Mouse (Mus musculus) intestine, postnatal 0 days (tissue): ENCODE data around the gene H13. TPM values are rescaled to one million over a fixed set of nuclear protein-coding genes. Genes with fewer than 3 reads are reported as not detected.

Experiments
- ATAC-seq: fragments of 200-750 bp; cut with Nextera tagmentation; 2 replicates; pipeline ENCODE4 v1.8.0; 2017; ENCODE audit warnings: mild to moderate bottlenecking, moderate TSS enrichment, moderate library complexity
- H3K27ac ChIP-seq: fragments of 300-500 bp; sonication (generic); 2 replicates; pipeline ENCODE4 v1.5.1; 2014; ENCODE audit warnings: mild to moderate bottlenecking, low read depth, low read length, moderate library complexity
- H3K27me3 ChIP-seq: fragments of 300-500 bp; sonication (generic); replicated peaks from 2 replicates; pipeline ENCODE4 v1.6.1; 2014; ENCODE audit warnings: low read length, mixed read lengths; ENCODE audit not compliant: control insufficient read depth, insufficient read depth
- H3K36me3 ChIP-seq: fragments of 300-500 bp; sonication (generic); 2 replicates; pipeline ENCODE4 v1.6.1; 2014; ENCODE audit warnings: mild to moderate bottlenecking, moderate library complexity; ENCODE audit not compliant: control insufficient read depth, insufficient read depth
- H3K4me1 ChIP-seq: fragments of 300-500 bp; sonication (generic); replicated peaks from 2 replicates; pipeline ENCODE4 v1.6.1; 2014; ENCODE audit warnings: antibody characterized with exemption, low read length, mixed read lengths; ENCODE audit not compliant: control insufficient read depth, insufficient read depth
- H3K4me2 ChIP-seq: fragments of 300-500 bp; sonication (generic); replicated peaks from 2 replicates; pipeline ENCODE4 v1.6.1; 2014; ENCODE audit warnings: low read depth, mild to moderate bottlenecking, moderate library complexity
- H3K4me3 ChIP-seq: fragments of 300-500 bp; sonication (generic); 2 replicates; pipeline ENCODE4 v1.5.1; 2014; ENCODE audit warnings: low read depth, low read length
- H3K9ac ChIP-seq: fragments of 300-500 bp; sonication (generic); 2 replicates; pipeline ENCODE4 v1.6.1; 2014; ENCODE audit warnings: mild to moderate bottlenecking, low read depth, low read length
- H3K9me3 ChIP-seq: fragments of 300-500 bp; sonication (generic); 2 replicates; pipeline ENCODE4 v1.6.1; 2016; ENCODE audit warnings: mixed run types; ENCODE audit not compliant: control insufficient read depth
- CTCF ChIP-seq: sonication (generic); IDR thresholded peaks from 2 replicates; pipeline ENCODE4 v1.5.1; 2016; ENCODE audit warnings: low read depth, mild to moderate bottlenecking, control low read depth, antibody characterized with exemption, moderate library complexity
- WGBS: fragments of 180-500 bp; shearing (Covaris S2); extraction: QIAGEN DNeasy Blood & Tissue Kit; methylation state at CpG from one replicate; pipeline ENCODE4 v1.1.7; 2014; 5-methylcytosine and 5-hydroxymethylcytosine counted together
- polyA plus RNA-seq: library from polyadenylated mRNA; unstranded; fragments of >200 nt; fragmentation: Nextera tagmentation; extraction: Ambion mirVana; gene quantifications from 2 replicates; pipeline ENCODE4 v1.2.1, GENCODE M21; 2015

H13 gene
- polyA plus RNA-seq, 1 experiment from 2014 or later = 111 TPM

- WGBS = 14% methylated on average over 14 of the region's 14 CpGs
- Histone ChIP-seq H3K9me3 (no peaks in the 10 kb centered on the region), H3K4me3 (no peak overlapping the region), H3K36me3 (no peaks in the 10 kb centered on the region), H3K4me2 (peak overlapping the region; percentile 28), H3K27me3 (no peaks in the 10 kb centered on the region), H3K4me1 (peaks cover 4% of the 10 kb centered on the region; the same call in 1 of the 2 replicates), H3K9ac (no peak overlapping the region), H3K27ac (peak overlapping the region; percentile 85)
- no peak for TF ChIP-seq CTCF
- ATAC-seq = peak; percentile 85
Observed at GRCm38 (mm10) chr2:152741153-152742041, 72.1 kb downstream of the H13 start.

GRCm38 (mm10) chr2:152742435-152742834, 73.2 kb downstream of the H13 start:
- H3K36me3 ChIP-seq = no peaks in the 10 kb centered on the region
- TF ChIP-seq CTCF = peak; percentile 89
- peaks cover 4% of the 10 kb centered on the region; the same call in 1 of the 2 replicates for H3K4me1 ChIP-seq
- no peaks in the 10 kb centered on the region for H3K27me3 ChIP-seq
- H3K4me3 ChIP-seq = no peak overlapping the region; the same call in 1 of the 2 replicates
- H3K4me2 ChIP-seq = peak overlapping the region; percentile 28; the same call in 1 of the 2 replicates
- ATAC-seq = 0 out of 2 replicates have a peak, but pooled peaks have one; percentile 18
- H3K27ac ChIP-seq = peak overlapping the region; percentile 85
- no peaks in the 10 kb centered on the region for H3K9me3 ChIP-seq
- 24% methylated on average over 10 of the region's 10 CpGs for WGBS
- H3K9ac ChIP-seq = no peak overlapping the region

- H3K9me3 ChIP-seq = no peaks in the 10 kb centered on the region
- no peak for TF ChIP-seq CTCF
- no peaks in the 10 kb centered on the region for H3K27me3 ChIP-seq
- ATAC-seq = no peak
- H3K9ac ChIP-seq = no peak within 1 kb of the TSS
- H3K4me3 ChIP-seq = peak within 1 kb of the TSS; percentile 11
- H3K4me1 ChIP-seq = no peaks in the 10 kb centered on the region
- 18% methylated on average over 30 of the region's 30 CpGs for WGBS
- H3K36me3 ChIP-seq = no peaks in the 10 kb centered on the region
- H3K4me2 ChIP-seq = peak within 1 kb of the TSS; percentile 61
- no peak within 1 kb of the TSS for H3K27ac ChIP-seq
Observed at GRCm38 (mm10) chr2:152753944-152754711, 84.9 kb downstream of the H13 start, which contains the start of gene Cox4i2. TSS of gene Cox4i2 (plus strand) at chr2:152754173.

- Histone ChIP-seq H3K36me3 (no peaks in the 10 kb centered on the region), H3K27ac (no peak overlapping the region), H3K27me3 (no peaks in the 10 kb centered on the region), H3K4me1 (no peaks in the 10 kb centered on the region), H3K9ac (no peak overlapping the region), H3K4me2 (no peak overlapping the region), H3K4me3 (no peak overlapping the region), H3K9me3 (no peaks in the 10 kb centered on the region)
- 79% methylated on average over 17 of the region's 17 CpGs for WGBS
- ATAC-seq = no peak
- no peak for TF ChIP-seq CTCF
Observed at GRCm38 (mm10) chr2:152756474-152757393, 87.5 kb downstream of the H13 start.

GRCm38 (mm10) chr2:152757478-152757877, 88.2 kb downstream of the H13 start:
- TF ChIP-seq CTCF = no peak
- Histone ChIP-seq H3K27me3 (no peaks in the 10 kb centered on the region), H3K4me3 (no peak overlapping the region), H3K4me1 (no peaks in the 10 kb centered on the region), H3K36me3 (no peaks in the 10 kb centered on the region), H3K27ac (no peak overlapping the region), H3K4me2 (no peak overlapping the region), H3K9me3 (no peaks in the 10 kb centered on the region), H3K9ac (no peak overlapping the region)
- 70% methylated on average over 2 of the region's 2 CpGs for WGBS
- no peak for ATAC-seq

Other genes starting within 250 kb of the H13 start
- not detected in 2 replicates for gene Defb23, start 204.8 kb upstream of the H13 start, polyA plus RNA-seq
- gene Defb20, start 192.4 kb upstream of the H13 start, polyA plus RNA-seq = not detected in 2 replicates
- gene Defb22, start 179.3 kb upstream of the H13 start, polyA plus RNA-seq = not detected in 2 replicates
- gene Defb26, start 157.8 kb upstream of the H13 start, polyA plus RNA-seq = not detected in 2 replicates
- gene Defb28, start 151.2 kb upstream of the H13 start, polyA plus RNA-seq = not detected in 2 replicates
- gene Defb29, start 129.4 kb upstream of the H13 start, polyA plus RNA-seq = not detected in 2 replicates
- not detected in 2 replicates for gene Gm17416, start 100.1 kb upstream of the H13 start, polyA plus RNA-seq
- gene Defb21, start 96.7 kb upstream of the H13 start, polyA plus RNA-seq = not detected in 2 replicates
- 0.35 and 0.77 TPM in 2 replicates for gene Defb19, start 89.1 kb upstream of the H13 start, polyA plus RNA-seq
- not detected in 2 replicates for gene Defb45, start 70.1 kb upstream of the H13 start, polyA plus RNA-seq
- not detected in 2 replicates for gene Defb36, start 65.1 kb upstream of the H13 start, polyA plus RNA-seq
- 0.72 TPM in 1 of 2 replicates, not detected in the other for gene Defb25, start 46.4 kb upstream of the H13 start, polyA plus RNA-seq
- 5.9 and 6.4 TPM in 2 replicates for gene Rem1, start 42.5 kb upstream of the H13 start, polyA plus RNA-seq
- gene Mcts2, start 17.6 kb downstream of the H13 start, polyA plus RNA-seq = 19.0 and 21.5 TPM in 2 replicates
- 76.1 and 92.4 TPM in 2 replicates for gene Id1, start 66.8 kb downstream of the H13 start, polyA plus RNA-seq
- gene Cox4i2, start 84.7 kb downstream of the H13 start, polyA plus RNA-seq = 9.3 and 9.5 TPM in 2 replicates
- gene Bcl2l1, start 162.3 kb downstream of the H13 start, polyA plus RNA-seq = 58.5 and 62.5 TPM in 2 replicates
- gene Tpx2, start 178.5 kb downstream of the H13 start, polyA plus RNA-seq = 15.3 and 16.1 TPM in 2 replicates
- gene Mylk2, start 241.9 kb downstream of the H13 start, polyA plus RNA-seq = 0.07 TPM in 1 of 2 replicates, not detected in the other